Mouse (Mus musculus): Measurements from ENCODE around the gene Frmd8. TPM values are rescaled to one million over a fixed set of nuclear protein-coding genes. Genes with fewer than 3 reads are reported as not detected.
A peak's percentile ranks its signal among the peaks of the same experiment; 100 is the strongest.

Frmd8 gene
- total RNA-seq, 1 experiment, result 35.7 TPM

DNA sequence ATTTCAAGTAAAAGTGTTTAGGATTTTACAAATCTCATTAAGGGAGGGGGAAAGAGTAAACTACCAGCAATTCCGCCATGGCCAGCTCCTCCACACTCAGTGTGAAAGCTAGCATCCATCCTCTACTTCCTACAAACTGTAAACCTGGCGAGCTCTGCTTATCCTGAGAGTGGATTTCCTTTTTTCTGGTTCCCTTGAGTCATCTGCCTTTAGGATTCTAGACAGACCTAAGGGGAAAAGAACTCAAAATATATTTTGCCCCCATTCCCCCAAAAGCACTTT, 74.8 kb downstream of the Frmd8 start:
- TF ChIP-seq MAFK (IDR thresholded peaks at IDR 0.05; ENCODE audit: insufficient read depth, low read depth, low read length) (no peak), ZC3H11A (IDR thresholded peaks at IDR 0.05; ENCODE audit: borderline replicate concordance, low read depth, low read length) (no peak), CHD2 (IDR thresholded peaks at IDR 0.05; ENCODE audit: low read depth, low read length) (no peak), HCFC1 (IDR thresholded peaks at IDR 0.05; ENCODE audit: borderline replicate concordance, insufficient read depth, low read length) (no peak), ZNF384 (IDR thresholded peaks at IDR 0.05; ENCODE audit: low read depth, low read length) (no peak)
- peak overlapping the region; percentile 51 to 77 for H3K4me3 ChIP-seq (ENCODE audit: insufficient read depth in 1 of 2, low read depth in 1 of 2, low read length in 2 of 2, poor library complexity in 1 of 2, severe bottlenecking in 1 of 2)
- H3K4me1 ChIP-seq (ENCODE audit: control insufficient read depth in 2 of 2, insufficient read depth in 2 of 2, low read length in 2 of 2, poor library complexity in 1 of 2), result peaks cover 0 to 3% of the 10 kb centered on the region in 2 experiments; a peak in 2 of 4 replicates
- DNase-seq (ENCODE audit: low read depth, low spot score), result no peak
- H3K9me3 ChIP-seq (ENCODE audit: control insufficient read depth, insufficient read depth, low read depth, low read length), result no peaks in the 10 kb centered on the region
- in situ Hi-C loops (cut with MboI; ENCODE audit: low sequenced_read_pairs in 2 of 2, unreplicated experiment in 2 of 2), result no loop called here
- H3K36me3 ChIP-seq (ENCODE audit: control insufficient read depth, insufficient read depth, low read length, poor library complexity, severe bottlenecking), result peaks cover 44% of the 10 kb centered on the region
- peak overlapping the region; percentile 83 for H3K9ac ChIP-seq (ENCODE audit: insufficient read depth, low read depth, low read length, poor library complexity, severe bottlenecking)
- no peak overlapping the region; the same call in 1 of the 2 replicates for H3K27ac ChIP-seq (ENCODE audit: insufficient read depth, low read depth, low read length, poor library complexity, severe bottlenecking)

Other genes starting within 250 kb of the Frmd8 start
- 9.7 and 12.1 TPM in 2 replicates for gene Rela, start 237.8 kb downstream of the Frmd8 start, total RNA-seq (2012; rRNA removed)
- 10.5 and 14.5 TPM in 2 replicates for gene Sipa1, start 211.6 kb downstream of the Frmd8 start, total RNA-seq (2012; rRNA removed)
- gene Map3k11, start 186.5 kb downstream of the Frmd8 start, total RNA-seq (2012; rRNA removed), result 15.0 and 19.3 TPM in 2 replicates
- gene Pcnx3, start 186.4 kb downstream of the Frmd8 start, total RNA-seq (2012; rRNA removed), result 63.9 and 98.9 TPM in 2 replicates
- gene Kcnk7, start 170.9 kb downstream of the Frmd8 start, total RNA-seq (2012; rRNA removed), result 0.63 and 0.67 TPM in 2 replicates
- 9.0 and 16.4 TPM in 2 replicates for gene Ehbp1l1, start 149.0 kb downstream of the Frmd8 start, total RNA-seq (2012; rRNA removed)
- gene Fam89b, start 145.6 kb downstream of the Frmd8 start, total RNA-seq (2012; rRNA removed), result 12.3 and 16.4 TPM in 2 replicates
- 7.0 and 7.8 TPM in 2 replicates for gene Ltbp3, start 134.4 kb downstream of the Frmd8 start, total RNA-seq (2012; rRNA removed)
- 55.6 and 80.8 TPM in 2 replicates for gene Scyl1, start 103.9 kb downstream of the Frmd8 start, total RNA-seq (2012; rRNA removed)
- gene Slc25a45, start 2.5 kb upstream of the Frmd8 start, total RNA-seq (2012; rRNA removed), result 1.2 and 1.9 TPM in 2 replicates
- gene Tigd3, start 18.9 kb upstream of the Frmd8 start, total RNA-seq (2012; rRNA removed), result 2.1 and 2.2 TPM in 2 replicates
- 37.9 and 39.5 TPM in 2 replicates for gene Dpf2, start 37.7 kb upstream of the Frmd8 start, total RNA-seq (2012; rRNA removed)
- gene Cdc42ep2, start 49.5 kb upstream of the Frmd8 start, total RNA-seq (2012; rRNA removed), result 0.42 and 0.76 TPM in 2 replicates
- gene Pola2, start 88.9 kb upstream of the Frmd8 start, total RNA-seq (2012; rRNA removed), result 69.7 and 80.5 TPM in 2 replicates
- gene Slc22a20, start 110.9 kb upstream of the Frmd8 start, total RNA-seq (2012; rRNA removed), result 0.54 and 1.4 TPM in 2 replicates
- 19.3 and 20.4 TPM in 2 replicates for gene Capn1, start 140.6 kb upstream of the Frmd8 start, total RNA-seq (2012; rRNA removed)
- 29.6 and 41.4 TPM in 2 replicates for gene Syvn1, start 171.3 kb upstream of the Frmd8 start, total RNA-seq (2012; rRNA removed)
- gene Mrpl49, start 182.5 kb upstream of the Frmd8 start, total RNA-seq (2012; rRNA removed), result 55.9 and 62.7 TPM in 2 replicates
- gene Fau, start 182.6 kb upstream of the Frmd8 start, total RNA-seq (2012; rRNA removed), result 1,469 and 1,510 TPM in 2 replicates
- gene Znhit2, start 185.9 kb upstream of the Frmd8 start, total RNA-seq (2012; rRNA removed), result 18.2 and 23.2 TPM in 2 replicates
- 14.0 and 23.2 TPM in 2 replicates for gene Tm7sf2, start 193.1 kb upstream of the Frmd8 start, total RNA-seq (2012; rRNA removed)
- 36.9 and 45.3 TPM in 2 replicates for gene Vps51, start 202.0 kb upstream of the Frmd8 start, total RNA-seq (2012; rRNA removed)
- gene Tmem262, start 204.8 kb upstream of the Frmd8 start, total RNA-seq (2012; rRNA removed), result not detected in 2 replicates
- 0.48 and 0.54 TPM in 2 replicates for gene Gm28374, start 207.0 kb upstream of the Frmd8 start, total RNA-seq (2012; rRNA removed)
- 39.4 and 42.4 TPM in 2 replicates for gene Zfpl1, start 209.7 kb upstream of the Frmd8 start, total RNA-seq (2012; rRNA removed)
- gene Cdca5, start 209.7 kb upstream of the Frmd8 start, total RNA-seq (2012; rRNA removed), result 50.7 and 52.1 TPM in 2 replicates
- gene AC131692.1, start 219.1 kb upstream of the Frmd8 start, total RNA-seq (2012; rRNA removed), result 3.4 and 5.9 TPM in 2 replicates
- 0.80 and 3.5 TPM in 2 replicates for gene Naaladl1, start 230.5 kb upstream of the Frmd8 start, total RNA-seq (2012; rRNA removed)
- gene Sac3d1, start 243.4 kb upstream of the Frmd8 start, total RNA-seq (2012; rRNA removed), result 25.2 and 28.2 TPM in 2 replicates